Mouse (Mus musculus) kidney, postnatal 14 days (tissue): ENCODE data around the gene Med13l.

Experiments
- DNase-seq: peaks from one replicate; pipeline ENCODE4 v3.0.0; 2022; ENCODE audit warnings: mixed read lengths

Med13l gene

DNA sequence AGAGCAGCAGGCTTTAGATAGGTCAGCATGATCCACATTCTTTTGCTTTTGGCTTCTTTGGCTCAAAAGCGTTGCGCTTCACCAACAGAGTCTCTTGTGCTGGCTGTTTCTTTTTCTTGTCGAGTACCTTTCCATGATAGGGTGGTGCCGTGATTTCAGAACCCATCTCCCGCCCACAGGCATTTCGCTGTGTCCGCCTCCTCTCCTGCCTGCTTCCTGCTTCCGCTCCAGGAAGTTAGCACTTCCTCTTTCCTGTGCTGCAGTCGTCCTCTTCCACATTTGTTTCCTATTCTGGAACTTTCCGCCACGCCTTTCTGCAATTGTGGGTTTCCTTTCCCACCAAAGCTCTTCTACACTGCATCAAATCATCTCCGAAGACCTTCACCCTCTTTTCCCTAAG lies 248.5 kb downstream of the Med13l start:
- no peak for DNase-seq

GRCm38 (mm10) chr5:118809588-118809987 lies 249.1 kb downstream of the Med13l start:
- no peak for DNase-seq

- DNase-seq = no peak
Observed at GRCm38 (mm10) chr5:118811690-118812089, 251.2 kb downstream of the Med13l start.

DNA sequence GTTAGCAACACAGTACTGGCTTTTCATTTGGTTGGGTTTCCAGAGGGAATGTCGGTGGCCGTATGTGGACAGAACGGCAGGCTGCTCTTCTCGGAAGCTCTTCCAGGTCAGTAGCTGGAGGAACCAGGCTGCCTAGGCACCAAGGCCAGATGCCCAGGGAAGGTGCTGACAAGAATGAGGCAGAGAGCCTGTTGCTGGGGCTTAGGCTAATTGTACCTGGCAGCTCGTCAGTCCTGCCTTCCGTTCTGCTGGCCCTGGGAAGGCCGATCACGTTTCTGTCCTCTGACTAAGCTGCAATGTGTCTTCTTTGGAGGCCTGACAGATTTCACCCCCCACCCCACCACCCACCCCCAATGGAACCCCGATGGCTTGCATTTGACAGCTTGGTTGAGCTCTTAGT lies 251.9 kb downstream of the Med13l start:
- no peak for DNase-seq

- no peak for DNase-seq
Observed at GRCm38 (mm10) chr5:118812947-118813401, 252.5 kb downstream of the Med13l start.

GRCm38 (mm10) chr5:118814052-118814451 lies 253.6 kb downstream of the Med13l start:
- DNase-seq = no peak
